Mouse (Mus musculus) limb, embryonic 15.5 days (tissue): ENCODE data around the gene Tmem38a. TPM values are rescaled to one million over a fixed set of nuclear protein-coding genes. Genes with fewer than 3 reads are reported as not detected.

Experiments
- ATAC-seq: fragments of 200-750 bp; cut with Nextera tagmentation; 2 replicates; pipeline ENCODE4 v1.8.0; 2017; ENCODE audit warnings: low read depth, moderate TSS enrichment; ENCODE audit not compliant: insufficient number of reproducible peaks, low FRiP score, low TSS enrichment
- H3K27ac ChIP-seq: fragments of 300-500 bp; sonication (generic); 2 replicates; pipeline ENCODE4 v1.5.1; 2015; ENCODE audit warnings: moderate library complexity, mild to moderate bottlenecking, inconsistent platforms
- H3K27me3 ChIP-seq: fragments of 300-500 bp; sonication (generic); 2 replicates; pipeline ENCODE4 v1.6.1; 2015; ENCODE audit warnings: inconsistent platforms
- H3K36me3 ChIP-seq: fragments of 300-500 bp; sonication (generic); 2 replicates; pipeline ENCODE4 v1.6.1; 2015; ENCODE audit warnings: inconsistent platforms
- H3K4me1 ChIP-seq: fragments of 300-500 bp; sonication (generic); 2 replicates; pipeline ENCODE4 v1.6.1; 2015; ENCODE audit warnings: inconsistent platforms
- H3K4me2 ChIP-seq: fragments of 300-500 bp; sonication (generic); 2 replicates; pipeline ENCODE4 v1.6.1; 2015; ENCODE audit warnings: mild to moderate bottlenecking, inconsistent platforms
- H3K4me3 ChIP-seq: fragments of 300-500 bp; sonication (generic); 2 replicates; pipeline ENCODE4 v1.5.1; 2015; ENCODE audit warnings: mild to moderate bottlenecking, inconsistent platforms
- H3K9ac ChIP-seq: fragments of 300-500 bp; sonication (generic); 2 replicates; pipeline ENCODE4 v1.6.1; 2015; ENCODE audit warnings: inconsistent platforms
- H3K9me3 ChIP-seq: fragments of 300-500 bp; sonication (generic); 2 replicates; pipeline ENCODE4 v1.6.1; 2016; ENCODE audit warnings: inconsistent platforms
- whole genome bisulfite sequencing: fragments of 180-500 bp; shearing (Covaris S2); methylation state at CpG from one replicate; pipeline ENCODE4 v1.1.7; 2015; 5-methylcytosine and 5-hydroxymethylcytosine counted together
- polyA plus RNA-seq: library from polyadenylated mRNA; unstranded; fragments of >200 nt; fragmentation: Nextera tagmentation; extraction: Ambion mirVana; gene quantifications from 2 replicates; pipeline ENCODE4 v1.2.1, GENCODE M21; 2015

The Tmem38a gene
- 31.8 and 66.6 TPM in 2 replicates for polyA plus RNA-seq

DNA sequence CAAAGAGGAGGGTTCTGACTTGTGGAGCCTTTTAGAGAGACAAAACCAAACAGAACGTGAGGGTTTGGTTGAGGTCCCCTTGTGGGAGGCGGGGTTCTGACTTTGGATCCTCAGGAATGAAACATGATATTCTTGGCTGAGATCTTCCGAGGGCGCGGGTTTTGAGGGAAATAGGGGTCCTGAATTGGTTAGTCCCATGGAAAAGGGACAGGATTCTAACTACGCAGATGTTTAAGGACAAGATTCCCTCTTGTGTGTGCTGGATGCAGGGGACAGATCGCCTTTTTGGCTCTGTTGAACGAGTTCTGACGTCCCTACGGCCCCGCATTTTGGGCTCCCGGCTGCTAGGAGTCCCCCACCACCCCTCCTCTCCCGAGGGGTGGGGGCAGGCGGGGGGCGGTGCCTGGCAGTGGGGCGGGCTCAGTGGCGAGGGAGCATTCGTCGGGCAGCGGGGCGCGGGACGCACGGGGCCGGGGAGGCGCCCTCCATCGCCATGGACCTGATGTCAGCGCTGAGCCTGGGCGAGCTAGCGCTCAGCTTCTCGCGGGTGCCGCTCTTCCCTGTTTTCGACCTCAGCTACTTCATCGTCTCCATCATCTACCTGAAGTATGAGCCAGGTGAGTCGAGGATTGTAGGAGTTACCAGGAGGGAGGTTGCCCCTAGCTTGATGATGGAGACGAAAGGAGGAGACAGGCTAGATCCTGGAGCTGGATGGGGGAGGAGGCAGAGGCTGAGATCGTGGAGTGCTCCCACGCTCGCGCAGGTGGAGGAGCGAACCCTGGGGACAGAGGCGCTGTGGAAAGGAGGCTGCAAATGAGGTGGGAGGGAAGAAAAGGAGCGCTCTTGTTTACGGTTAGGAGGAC lies at the start of gene Tmem38a:
Gene Tmem38a (plus strand): TSS at position 445 of the 863 bp plus-strand sequence.
- Histone ChIP-seq H3K4me2 (peak within 1 kb of the TSS; percentile 90), H3K4me3 (peak within 1 kb of the TSS; percentile 69), H3K36me3 (peaks cover 27% of the 10 kb centered on the region), H3K9me3 (no peaks in the 10 kb centered on the region), H3K27ac (peak within 1 kb of the TSS; percentile 97), H3K27me3 (no peaks in the 10 kb centered on the region), H3K4me1 (peaks cover 20% of the 10 kb centered on the region), H3K9ac (peak within 1 kb of the TSS; percentile 57)
- ATAC-seq = peak; percentile 15; the same call in 1 of the 2 replicates
- under 1% methylated on average over 45 of the region's 45 CpGs for WGBS

DNA sequence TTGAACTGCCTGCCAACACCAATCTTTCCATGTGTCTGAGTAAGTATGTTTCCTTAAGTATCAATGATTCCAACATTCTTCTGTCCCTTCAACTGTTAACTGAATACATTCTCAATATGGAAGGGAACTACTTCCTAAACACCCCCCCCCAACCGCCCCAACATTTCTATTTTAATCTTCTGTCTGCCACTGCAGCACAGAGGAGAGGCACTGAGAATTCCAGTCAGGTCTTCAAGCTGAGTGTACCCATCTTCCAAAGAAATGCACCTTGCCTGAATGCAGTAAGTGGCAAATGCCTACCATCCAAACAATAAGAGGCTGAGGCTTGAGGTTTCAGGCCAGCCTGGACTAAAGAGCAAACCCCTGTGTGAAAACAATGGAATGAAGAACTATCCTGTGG lies 39.8 kb upstream of the Tmem38a start:
- Histone ChIP-seq H3K9ac (no peak overlapping the region), H3K4me2 (no peak overlapping the region), H3K27ac (no peak overlapping the region), H3K4me3 (no peak overlapping the region), H3K36me3 (0 out of 2 replicates have a peak, but pooled peaks cover 8% of the 10 kb centered on the region), H3K9me3 (no peaks in the 10 kb centered on the region), H3K4me1 (no peaks in the 10 kb centered on the region), H3K27me3 (no peaks in the 10 kb centered on the region)
- WGBS = 96% methylated on average over 1 of the region's 1 CpGs
- no peak for ATAC-seq

DNA sequence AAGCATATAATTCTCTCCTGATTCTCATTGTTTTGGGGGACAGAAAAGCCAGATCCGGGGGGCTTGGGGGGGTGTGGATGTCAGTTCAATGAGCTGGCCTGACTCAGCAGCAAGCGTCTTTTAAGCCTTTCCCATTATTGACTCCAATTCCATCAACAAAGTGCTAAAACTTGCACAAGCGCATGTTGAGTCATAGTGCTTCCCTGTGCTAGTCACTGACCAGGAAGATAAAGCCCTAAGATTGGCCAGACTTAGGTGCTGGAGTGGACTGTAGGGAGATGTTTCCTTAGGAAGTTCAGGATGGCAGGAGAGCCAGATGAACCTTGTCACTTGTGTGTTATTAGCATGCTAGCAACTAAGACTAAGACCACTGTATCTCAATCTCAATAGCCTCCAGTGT lies 37.0 kb upstream of the Tmem38a start:
- no peak overlapping the region for H3K4me3 ChIP-seq
- no peaks in the 10 kb centered on the region for H3K27me3 ChIP-seq
- ATAC-seq = no peak
- H3K4me2 ChIP-seq = no peak overlapping the region
- H3K9me3 ChIP-seq = no peaks in the 10 kb centered on the region
- H3K4me1 ChIP-seq = no peaks in the 10 kb centered on the region
- no peak overlapping the region for H3K9ac ChIP-seq
- 0 out of 2 replicates have a peak, but pooled peaks cover 4% of the 10 kb centered on the region for H3K36me3 ChIP-seq
- H3K27ac ChIP-seq = no peak overlapping the region
- WGBS = 92% methylated on average over 3 of the region's 3 CpGs

DNA sequence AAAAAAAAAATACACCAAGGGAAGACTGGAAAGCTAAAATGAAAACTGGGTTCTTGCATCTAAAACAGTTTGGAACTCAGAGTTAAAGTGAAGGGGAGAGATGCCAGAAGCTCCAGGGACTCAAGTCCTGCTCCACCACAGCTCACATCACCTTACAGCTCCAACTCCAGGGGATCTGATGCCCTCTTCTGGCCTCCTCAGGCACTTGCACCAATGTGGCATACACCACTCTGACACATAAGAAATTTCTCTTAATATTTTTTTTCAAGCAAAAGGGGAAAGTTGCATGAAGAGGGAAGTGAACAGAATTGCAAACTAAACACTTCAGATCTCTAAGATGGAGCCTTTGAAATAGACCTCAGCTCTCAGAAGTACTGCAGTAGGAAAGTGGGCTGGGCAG lies 32.6 kb upstream of the Tmem38a start:
- Histone ChIP-seq H3K4me3 (no peak overlapping the region), H3K27me3 (no peaks in the 10 kb centered on the region), H3K9ac (no peak overlapping the region), H3K4me1 (no peaks in the 10 kb centered on the region), H3K36me3 (peaks cover 9% of the 10 kb centered on the region; the same call in 1 of the 2 replicates), H3K27ac (no peak overlapping the region), H3K4me2 (no peak overlapping the region), H3K9me3 (no peaks in the 10 kb centered on the region)
- ATAC-seq = no peak

DNA sequence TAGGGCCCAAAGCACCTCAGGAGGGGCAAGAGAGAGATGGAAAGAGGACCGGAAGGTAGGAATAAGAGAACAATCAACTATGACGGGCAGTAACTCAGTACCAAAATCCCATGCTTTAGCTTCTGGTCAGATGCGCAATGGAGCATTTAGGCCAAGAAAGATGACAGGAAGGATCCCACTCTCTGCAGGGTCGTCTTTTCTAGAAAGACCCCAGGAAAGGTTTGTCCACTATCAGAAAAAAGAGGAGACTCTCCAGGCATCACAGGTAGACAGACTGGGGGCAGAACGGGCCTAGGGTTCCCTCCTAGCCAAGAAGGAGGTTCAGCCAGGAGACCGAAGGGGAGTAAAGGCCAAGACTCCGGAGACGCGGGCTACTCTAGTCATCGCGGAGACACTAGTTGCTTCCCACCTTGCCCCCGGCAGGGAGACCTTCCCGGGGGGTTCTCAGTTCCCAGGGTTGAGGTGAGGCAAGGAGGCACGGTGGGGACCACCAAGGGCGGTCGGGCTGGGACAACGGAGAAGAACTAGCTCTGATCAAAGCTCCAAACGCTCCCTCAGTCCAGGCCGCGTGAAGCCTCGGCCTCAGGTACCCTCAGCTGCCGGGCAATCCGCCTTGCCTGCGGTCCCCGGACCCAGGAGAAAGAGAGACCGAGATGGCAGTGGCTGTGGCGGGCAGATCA lies 24.6 kb upstream of the Tmem38a start:
- Histone ChIP-seq H3K27ac (peak overlapping the region; percentile 85), H3K4me1 (peaks cover 19% of the 10 kb centered on the region), H3K9ac (peak overlapping the region; percentile 86), H3K9me3 (no peaks in the 10 kb centered on the region), H3K27me3 (no peaks in the 10 kb centered on the region), H3K4me2 (peak overlapping the region; percentile 77), H3K4me3 (peak overlapping the region; percentile 73), H3K36me3 (peaks cover 16% of the 10 kb centered on the region)
- no peak for ATAC-seq
- 2% methylated on average over 27 of the region's 27 CpGs for WGBS

DNA sequence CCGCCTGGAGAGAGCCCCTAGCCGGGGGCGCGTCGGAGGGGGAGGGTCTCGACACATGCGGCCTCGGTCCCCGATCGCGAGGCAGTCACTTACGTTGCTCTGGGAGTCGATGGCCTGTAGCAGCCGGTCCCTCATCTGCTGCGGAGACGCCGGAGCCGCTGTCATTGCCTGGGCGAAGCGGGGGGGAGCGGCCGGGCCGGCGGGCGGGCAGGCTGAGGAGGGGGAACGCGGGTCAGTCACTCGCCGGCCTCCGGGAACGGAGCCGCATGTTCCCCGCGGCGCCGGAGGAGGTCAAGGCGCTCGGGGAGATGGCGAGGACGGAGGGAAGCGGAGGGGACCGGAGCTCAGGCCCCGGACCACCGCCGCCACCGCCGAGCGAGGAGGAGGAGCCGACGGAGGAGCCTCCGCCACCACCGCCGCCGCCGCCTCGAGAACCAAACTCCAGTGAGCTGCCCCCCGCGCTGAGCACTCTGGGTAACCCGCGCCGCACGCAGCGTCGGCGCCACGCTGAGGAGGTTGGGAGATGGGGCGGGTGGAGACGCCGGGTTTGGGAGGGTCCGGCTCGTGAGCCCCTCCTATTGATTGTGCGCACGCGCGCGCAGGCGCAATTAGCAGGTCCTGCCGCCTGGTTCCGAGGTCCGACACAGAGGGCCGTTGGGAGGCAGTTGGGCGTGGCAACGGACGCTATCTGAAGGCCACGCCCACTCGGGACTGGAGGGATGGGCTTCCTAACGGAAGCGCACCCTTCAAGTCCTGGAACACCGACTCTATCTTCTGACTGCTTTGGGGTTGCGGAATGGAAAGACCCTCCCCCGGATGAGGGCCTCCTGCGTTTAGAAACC lies 23.8 kb upstream of the Tmem38a start, which contains the start of gene Med26:
Gene Med26 (minus strand): TSS at position 469 of the 842 bp plus-strand sequence.
- Histone ChIP-seq H3K27me3 (no peaks in the 10 kb centered on the region), H3K4me2 (peak within 1 kb of the TSS; percentile 77), H3K9ac (peak within 1 kb of the TSS; percentile 86), H3K27ac (peak within 1 kb of the TSS; percentile 96), H3K4me1 (peaks cover 19% of the 10 kb centered on the region), H3K4me3 (peak within 1 kb of the TSS; percentile 73), H3K9me3 (no peaks in the 10 kb centered on the region), H3K36me3 (peaks cover 17% of the 10 kb centered on the region)
- ATAC-seq = peak; percentile 95
- WGBS = under 1% methylated on average over 89 of the region's 92 CpGs

DNA sequence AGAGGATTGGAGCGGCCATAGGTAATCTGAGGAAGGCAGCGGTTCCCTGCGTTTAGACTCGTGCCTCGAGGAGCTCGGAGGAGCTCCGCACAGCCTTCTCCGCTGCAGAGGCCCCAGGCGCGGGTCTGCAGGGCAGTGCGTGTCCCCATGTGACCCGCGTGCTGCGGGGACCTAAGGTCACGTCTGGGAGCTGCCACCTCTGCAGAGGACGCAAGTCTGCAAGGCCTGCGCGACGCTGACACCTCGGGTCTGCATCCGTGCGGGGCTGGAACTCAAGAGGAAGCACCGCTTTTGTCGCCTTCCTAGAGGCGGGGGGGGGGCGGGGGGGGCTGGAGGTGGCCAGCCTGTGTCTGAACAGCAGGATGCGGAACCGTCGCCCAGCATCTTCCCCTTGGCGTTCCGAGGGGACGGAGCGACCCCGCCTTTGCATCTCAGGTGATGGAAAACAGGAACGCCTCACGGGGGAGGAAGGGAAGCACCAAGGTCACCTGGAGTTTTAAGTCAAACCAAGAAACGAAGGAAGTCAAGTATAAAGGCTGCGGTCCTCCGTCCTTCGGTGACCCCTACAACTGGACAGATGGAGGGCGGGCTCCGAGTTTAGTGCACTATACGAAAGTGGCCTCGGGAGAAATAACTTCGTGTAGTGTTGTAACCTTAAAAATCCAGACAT lies 23.1 kb upstream of the Tmem38a start:
- H3K36me3 ChIP-seq = peaks cover 21% of the 10 kb centered on the region
- WGBS = under 1% methylated on average over 41 of the region's 45 CpGs
- H3K27me3 ChIP-seq = no peaks in the 10 kb centered on the region
- peak overlapping the region; percentile 96 for H3K27ac ChIP-seq
- H3K9me3 ChIP-seq = no peaks in the 10 kb centered on the region
- H3K4me3 ChIP-seq = peak overlapping the region; percentile 73
- peak overlapping the region; percentile 80 for H3K9ac ChIP-seq
- peak overlapping the region; percentile 75 for H3K4me2 ChIP-seq
- no peak; the same call in 1 of the 2 replicates for ATAC-seq
- peaks cover 19% of the 10 kb centered on the region for H3K4me1 ChIP-seq

DNA sequence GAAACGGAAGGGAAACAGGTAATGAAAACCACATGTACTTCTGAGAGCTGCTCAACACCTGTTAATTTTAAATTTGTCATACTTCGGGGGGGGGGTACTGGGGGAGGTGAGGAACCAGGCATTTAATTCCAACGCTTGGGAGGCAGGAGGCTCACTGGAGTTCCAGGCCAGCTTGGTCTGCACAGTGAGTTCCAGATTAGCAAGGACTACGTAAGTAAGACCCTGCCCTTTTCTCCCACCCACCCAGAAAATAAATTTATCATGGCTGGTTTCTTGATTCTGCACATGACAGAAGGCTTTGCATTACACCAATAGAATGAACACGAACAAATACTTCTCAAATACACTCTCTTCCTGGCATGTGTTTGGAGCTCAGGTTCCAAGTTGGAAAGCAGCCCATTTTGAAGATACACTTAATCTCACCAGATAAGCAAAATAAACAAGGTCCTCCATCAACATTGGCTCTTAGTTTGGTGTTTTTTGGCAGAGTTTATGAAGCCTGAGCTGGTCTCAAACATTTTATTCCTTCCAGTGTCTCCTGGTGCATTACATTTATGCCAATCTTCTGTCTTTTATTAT lies 22.5 kb upstream of the Tmem38a start:
- Histone ChIP-seq H3K9ac (peak overlapping the region; percentile 80; the same call in 1 of the 2 replicates), H3K4me3 (peak overlapping the region; percentile 73), H3K4me1 (peaks cover 19% of the 10 kb centered on the region), H3K27ac (peak overlapping the region; percentile 96), H3K36me3 (peaks cover 18% of the 10 kb centered on the region), H3K27me3 (no peaks in the 10 kb centered on the region), H3K4me2 (peak overlapping the region; percentile 75), H3K9me3 (no peaks in the 10 kb centered on the region)
- ATAC-seq = no peak
- WGBS = 8% methylated on average over 5 of the region's 5 CpGs

DNA sequence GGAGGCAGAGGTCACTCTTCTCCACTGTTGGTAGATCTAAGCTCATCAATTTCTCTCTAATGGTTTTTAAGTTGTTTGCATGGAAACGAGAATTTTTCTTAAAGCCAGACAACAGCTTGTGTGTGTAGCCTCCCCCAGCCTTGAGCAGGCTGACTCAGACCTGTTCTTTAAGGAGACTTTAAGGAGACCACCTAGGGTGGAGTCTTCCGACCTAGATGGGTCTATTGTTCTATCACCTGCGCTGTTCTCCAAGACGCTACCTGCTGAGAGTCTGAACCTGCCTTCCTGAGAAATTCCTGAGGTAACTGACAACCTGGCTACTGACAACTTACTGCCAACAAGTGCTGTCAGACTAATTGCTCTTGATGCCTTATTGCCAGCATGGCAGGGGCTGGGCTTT lies 16.1 kb upstream of the Tmem38a start:
- Histone ChIP-seq H3K27me3 (no peaks in the 10 kb centered on the region), H3K9ac (no peak overlapping the region), H3K27ac (no peak overlapping the region), H3K4me2 (no peak overlapping the region), H3K4me3 (no peak overlapping the region), H3K9me3 (no peaks in the 10 kb centered on the region), H3K36me3 (peaks cover 37% of the 10 kb centered on the region), H3K4me1 (no peaks in the 10 kb centered on the region)
- 50% methylated on average over 4 of the region's 4 CpGs for WGBS
- ATAC-seq = no peak

DNA sequence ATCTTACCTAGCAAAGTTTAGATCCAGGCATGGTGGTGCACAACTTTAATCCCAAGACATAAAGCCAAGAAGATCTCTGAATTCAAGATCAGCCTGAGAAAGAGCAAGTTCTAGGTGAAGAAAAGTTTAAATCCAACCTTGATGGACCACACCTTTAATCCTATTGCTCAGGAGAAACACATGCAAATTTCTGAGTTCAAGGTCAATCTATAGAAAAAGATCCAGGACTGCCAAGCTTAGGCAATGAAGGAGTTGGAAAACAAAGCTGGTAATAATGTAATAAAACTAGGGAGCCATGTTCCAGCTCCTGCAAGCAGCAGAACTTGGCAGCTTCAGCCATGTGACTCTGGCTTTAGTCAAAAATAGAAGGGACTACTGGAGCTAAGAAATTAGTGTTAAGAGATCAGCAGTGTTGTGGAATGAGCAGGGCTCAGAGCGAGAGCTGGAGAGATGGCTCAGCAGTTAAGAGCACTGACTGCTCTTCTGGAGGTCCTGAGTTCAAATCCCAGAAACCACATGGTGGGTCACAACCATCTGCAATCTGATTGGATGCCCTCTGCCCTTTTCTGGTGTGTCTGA lies 10.7 kb upstream of the Tmem38a start:
- peaks cover 48% of the 10 kb centered on the region for H3K36me3 ChIP-seq

More for the DNA sequence above, 10.7 kb upstream of the Tmem38a start:
- H3K27me3 ChIP-seq = no peaks in the 10 kb centered on the region
- ATAC-seq = no peak
- no peaks in the 10 kb centered on the region for H3K4me1 ChIP-seq
- no peak overlapping the region for H3K4me2 ChIP-seq
- no peak overlapping the region for H3K9ac ChIP-seq
- H3K9me3 ChIP-seq = no peaks in the 10 kb centered on the region
- H3K4me3 ChIP-seq = no peak overlapping the region
- WGBS = 89% methylated on average over 1 of the region's 1 CpGs
- no peak overlapping the region for H3K27ac ChIP-seq
